Mouse (Mus musculus): ENCODE results near the gene Akr1d1.

DNA sequence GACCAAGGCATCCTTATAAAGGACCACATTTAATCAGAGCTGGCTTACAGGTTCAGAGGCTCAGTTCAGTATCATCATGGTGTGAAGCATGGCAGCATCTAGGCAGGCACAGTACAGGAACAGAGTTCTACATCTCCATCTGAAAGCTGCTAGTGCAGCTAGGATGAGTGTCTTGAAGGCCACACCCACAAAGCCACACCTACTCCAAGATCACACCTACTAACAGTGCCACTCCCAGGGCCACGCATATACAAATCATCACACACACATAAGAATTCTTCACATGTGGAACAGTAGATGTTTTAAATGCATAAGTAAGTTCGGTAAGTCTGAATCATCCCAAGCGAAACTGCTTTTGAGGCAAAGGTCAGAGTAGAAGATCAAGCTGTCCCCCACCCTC lies 33.9 kb downstream of the Akr1d1 start:
- no peak for TF ChIP-seq POLR2A (IDR thresholded peaks at IDR 0.05; ENCODE audit: borderline replicate concordance, low read depth, low read length)
- TF ChIP-seq CTCF (IDR thresholded peaks at IDR 0.05; ENCODE audit: low read depth, low read length): no peak

Data from bone marrow macrophage, adult 2 months (primary cell).